Mouse (Mus musculus): ENCODE results near the gene Ntrk1. TPM values are rescaled to one million over a fixed set of nuclear protein-coding genes. Genes with fewer than 3 reads are reported as not detected.

Gene Ntrk1
- polyA plus RNA-seq, 1 experiment = 0.56 TPM

GRCm38 (mm10) chr3:87745036-87745659 is 49.8 kb downstream of the Ntrk1 start:
- TF ChIP-seq POLR2A (IDR thresholded peaks at IDR 0.05; ENCODE audit: borderline replicate concordance, extremely low read depth, low read depth, low read length) (no peak), CTCF (IDR thresholded peaks at IDR 0.05; ENCODE audit: insufficient read depth, low read length) (no peak)
- H3K4me1 ChIP-seq (ENCODE audit: control insufficient read depth, insufficient read depth, low read length) = 0 out of 2 replicates have a peak, but pooled peaks cover 5% of the 10 kb centered on the region
- 27% methylated on average over 18 of the region's 18 CpGs for WGBS
- no peak overlapping the region for H3K4me3 ChIP-seq (replicated peaks; ENCODE audit: extremely low read depth, low read depth, low read length)
- no peak for DNase-seq

- Histone ChIP-seq H3K4me3 (replicated peaks; ENCODE audit: extremely low read depth, low read depth, low read length) (no peak overlapping the region), H3K4me1 (ENCODE audit: control insufficient read depth, insufficient read depth, low read length) (0 out of 2 replicates have a peak, but pooled peaks cover 5% of the 10 kb centered on the region)
- no peak for DNase-seq
- WGBS = 69% methylated on average over 4 of the region's 4 CpGs
- TF ChIP-seq CTCF (IDR thresholded peaks at IDR 0.05; ENCODE audit: insufficient read depth, low read length) (no peak), POLR2A (IDR thresholded peaks at IDR 0.05; ENCODE audit: borderline replicate concordance, extremely low read depth, low read depth, low read length) (no peak)
Measured at GRCm38 (mm10) chr3:87743927-87744326, 51.0 kb downstream of the Ntrk1 start.

GRCm38 (mm10) chr3:87742735-87743134 is 52.2 kb downstream of the Ntrk1 start:
- Histone ChIP-seq H3K4me1 (ENCODE audit: control insufficient read depth, insufficient read depth, low read length) (0 out of 2 replicates have a peak, but pooled peaks cover 5% of the 10 kb centered on the region), H3K4me3 (replicated peaks; ENCODE audit: extremely low read depth, low read depth, low read length) (no peak overlapping the region)
- TF ChIP-seq CTCF (IDR thresholded peaks at IDR 0.05; ENCODE audit: insufficient read depth, low read length) = no peak
- TF ChIP-seq POLR2A (IDR thresholded peaks at IDR 0.05; ENCODE audit: borderline replicate concordance, extremely low read depth, low read depth, low read length) = no peak
- 75% methylated on average over 16 of the region's 16 CpGs for WGBS
- no peak for DNase-seq

- H3K4me1 ChIP-seq (ENCODE audit: control insufficient read depth, insufficient read depth, low read length) = 0 out of 2 replicates have a peak, but pooled peaks cover 5% of the 10 kb centered on the region
- no peak overlapping the region for H3K4me3 ChIP-seq (replicated peaks; ENCODE audit: extremely low read depth, low read depth, low read length)
- 69% methylated on average over 3 of the region's 3 CpGs for WGBS
- no peak for TF ChIP-seq CTCF (IDR thresholded peaks at IDR 0.05; ENCODE audit: insufficient read depth, low read length)
- TF ChIP-seq POLR2A (IDR thresholded peaks at IDR 0.05; ENCODE audit: borderline replicate concordance, extremely low read depth, low read depth, low read length) = no peak
- DNase-seq = no peak
Measured at GRCm38 (mm10) chr3:87742013-87742412, 52.9 kb downstream of the Ntrk1 start.

- DNase-seq = no peak
- TF ChIP-seq CTCF (IDR thresholded peaks at IDR 0.05; ENCODE audit: insufficient read depth, low read length) (no peak), POLR2A (IDR thresholded peaks at IDR 0.05; ENCODE audit: borderline replicate concordance, extremely low read depth, low read depth, low read length) (no peak)
- H3K4me3 ChIP-seq (replicated peaks; ENCODE audit: extremely low read depth, low read depth, low read length) = no peak overlapping the region
- 68% methylated on average over 5 of the region's 5 CpGs for WGBS
- no peaks in the 10 kb centered on the region for H3K4me1 ChIP-seq (ENCODE audit: control insufficient read depth, insufficient read depth, low read length)
Measured at GRCm38 (mm10) chr3:87738906-87739305, 56.1 kb downstream of the Ntrk1 start.

GRCm38 (mm10) chr3:87735335-87735734 is 59.6 kb downstream of the Ntrk1 start:
- WGBS = 64% methylated on average over 9 of the region's 9 CpGs
- no peak overlapping the region for H3K4me3 ChIP-seq (replicated peaks; ENCODE audit: extremely low read depth, low read depth, low read length)
- TF ChIP-seq POLR2A (IDR thresholded peaks at IDR 0.05; ENCODE audit: borderline replicate concordance, extremely low read depth, low read depth, low read length) = no peak
- TF ChIP-seq CTCF (IDR thresholded peaks at IDR 0.05; ENCODE audit: insufficient read depth, low read length) = no peak
- no peak for DNase-seq
- no peaks in the 10 kb centered on the region for H3K4me1 ChIP-seq (ENCODE audit: control insufficient read depth, insufficient read depth, low read length)

- TF ChIP-seq POLR2A (IDR thresholded peaks at IDR 0.05; ENCODE audit: borderline replicate concordance, extremely low read depth, low read depth, low read length) (no peak), CTCF (IDR thresholded peaks at IDR 0.05; ENCODE audit: insufficient read depth, low read length) (no peak)
- H3K4me1 ChIP-seq (ENCODE audit: control insufficient read depth, insufficient read depth, low read length) = no peaks in the 10 kb centered on the region
- 85% methylated on average over 11 of the region's 11 CpGs for WGBS
- no peak for DNase-seq
- no peak overlapping the region for H3K4me3 ChIP-seq (replicated peaks; ENCODE audit: extremely low read depth, low read depth, low read length)
Measured at GRCm38 (mm10) chr3:87733984-87734761, 60.8 kb downstream of the Ntrk1 start.

GRCm38 (mm10) chr3:87733098-87733497 is 61.9 kb downstream of the Ntrk1 start:
- DNase-seq = no peak
- no peak for TF ChIP-seq CTCF (IDR thresholded peaks at IDR 0.05; ENCODE audit: insufficient read depth, low read length)
- WGBS = 72% methylated on average over 4 of the region's 4 CpGs

GRCm38 (mm10) chr3:87728696-87729095 is 66.3 kb downstream of the Ntrk1 start:
- no peak for TF ChIP-seq CTCF (IDR thresholded peaks at IDR 0.05; ENCODE audit: insufficient read depth, low read length)
- TF ChIP-seq POLR2A (IDR thresholded peaks at IDR 0.05; ENCODE audit: borderline replicate concordance, extremely low read depth, low read depth, low read length) = no peak
- 78% methylated on average over 6 of the region's 6 CpGs for WGBS
- H3K4me3 ChIP-seq (replicated peaks; ENCODE audit: extremely low read depth, low read depth, low read length) = no peak overlapping the region
- DNase-seq = no peak
- H3K4me1 ChIP-seq (ENCODE audit: control insufficient read depth, insufficient read depth, low read length) = no peaks in the 10 kb centered on the region

More at GRCm38 (mm10) chr3:87733098-87733497, 61.9 kb downstream of the Ntrk1 start:
- H3K4me3 ChIP-seq (replicated peaks; ENCODE audit: extremely low read depth, low read depth, low read length) = no peak overlapping the region
- H3K4me1 ChIP-seq (ENCODE audit: control insufficient read depth, insufficient read depth, low read length) = no peaks in the 10 kb centered on the region

Other genes starting within 250 kb of the Ntrk1 start
- gene Arhgef11, start 177.6 kb downstream of the Ntrk1 start, polyA plus RNA-seq (2012; rRNA removed) = 32.9 and 53.8 TPM in 2 replicates
- 9.5 and 15.4 TPM in 2 replicates for gene Lrrc71, start 46.5 kb downstream of the Ntrk1 start, polyA plus RNA-seq (2012; rRNA removed)
- 0.19 and 0.66 TPM in 2 replicates for gene Insrr, start 1.8 kb upstream of the Ntrk1 start, polyA plus RNA-seq (2012; rRNA removed)
- 87.2 and 112 TPM in 2 replicates for gene Pear1, start 29.1 kb upstream of the Ntrk1 start, polyA plus RNA-seq (2012; rRNA removed)
- gene Sh2d2a, start 51.6 kb upstream of the Ntrk1 start, polyA plus RNA-seq (2012; rRNA removed) = 2.6 and 2.8 TPM in 2 replicates
- gene Prcc, start 90.4 kb upstream of the Ntrk1 start, polyA plus RNA-seq (2012; rRNA removed) = 26.2 and 30.7 TPM in 2 replicates
- 51.6 and 82.6 TPM in 2 replicates for gene Hdgf, start 111.2 kb upstream of the Ntrk1 start, polyA plus RNA-seq (2012; rRNA removed)
- gene Mrpl24, start 124.3 kb upstream of the Ntrk1 start, polyA plus RNA-seq (2012; rRNA removed) = 26.7 and 45.8 TPM in 2 replicates
- gene Isg20l2, start 135.2 kb upstream of the Ntrk1 start, polyA plus RNA-seq (2012; rRNA removed) = 10.7 and 12.8 TPM in 2 replicates
- gene Rrnad1, start 135.6 kb upstream of the Ntrk1 start, polyA plus RNA-seq (2012; rRNA removed) = 28.3 and 29.7 TPM in 2 replicates
- 15.1 TPM in 1 of 2 replicates, not detected in the other for gene Crabp2, start 153.5 kb upstream of the Ntrk1 start, polyA plus RNA-seq (2012; rRNA removed)
- 26.4 and 31.4 TPM in 2 replicates for gene Nes, start 175.9 kb upstream of the Ntrk1 start, polyA plus RNA-seq (2012; rRNA removed)
- gene Bcan, start 205.1 kb upstream of the Ntrk1 start, polyA plus RNA-seq (2012; rRNA removed) = 7.2 and 8.3 TPM in 2 replicates
- gene Hapln2, start 232.4 kb upstream of the Ntrk1 start, polyA plus RNA-seq (2012; rRNA removed) = 0.06 and 0.37 TPM in 2 replicates
- gene Gpatch4, start 247.9 kb upstream of the Ntrk1 start, polyA plus RNA-seq (2012; rRNA removed) = 5.7 and 7.2 TPM in 2 replicates